Mouse (Mus musculus) forebrain, postnatal 0 days (tissue): ENCODE results near the gene Bptf. TPM values are rescaled to one million over a fixed set of nuclear protein-coding genes. Genes with fewer than 3 reads are reported as not detected.
"Not testable (repeated sequence)": the region's sequence is repeated elsewhere in the genome, so short reads cannot be mapped to it uniquely, and the experiment has no call there.

Experiments
- ATAC-seq: fragments of 200-750 bp; cut with Nextera tagmentation; 2 replicates; pipeline ENCODE4 v1.8.0; 2017; ENCODE audit warnings: mild to moderate bottlenecking, moderate library complexity
- DNase-seq: peaks from one replicate; pipeline ENCODE4 v3.0.0-alpha.2; 2015
- H3K27ac ChIP-seq: fragments of 300-500 bp; sonication (generic); 2 replicates; pipeline ENCODE4 v1.5.1; 2014; ENCODE audit warnings: low read depth, mild to moderate bottlenecking, antibody characterized with exemption, low read length, moderate library complexity, mixed read lengths
- H3K27me3 ChIP-seq: fragments of 300-500 bp; sonication (generic); 2 replicates; pipeline ENCODE4 v1.6.1; 2014; ENCODE audit warnings: mild to moderate bottlenecking, low read length, mixed read lengths; ENCODE audit not compliant: insufficient read depth
- H3K36me3 ChIP-seq: fragments of 300-500 bp; sonication (generic); 2 replicates; pipeline ENCODE4 v1.6.1; 2014; ENCODE audit warnings: mild to moderate bottlenecking, moderate library complexity; ENCODE audit not compliant: insufficient read depth
- H3K4me1 ChIP-seq: fragments of 300-500 bp; sonication (generic); 2 replicates; pipeline ENCODE4 v1.6.1; 2014; ENCODE audit warnings: antibody characterized with exemption; ENCODE audit not compliant: insufficient read depth
- H3K4me2 ChIP-seq: fragments of 300-500 bp; sonication (generic); 2 replicates; pipeline ENCODE4 v1.6.1; 2014; ENCODE audit warnings: low read depth, mild to moderate bottlenecking, moderate library complexity
- H3K4me3 ChIP-seq: fragments of 300-500 bp; sonication (generic); 2 replicates; pipeline ENCODE4 v1.5.1; 2014; ENCODE audit warnings: low read depth, low read length, mixed read lengths
- H3K9ac ChIP-seq: fragments of 300-500 bp; sonication (generic); 2 replicates; pipeline ENCODE4 v1.6.1; 2014; ENCODE audit warnings: mild to moderate bottlenecking
- H3K9me3 ChIP-seq: fragments of 300-500 bp; sonication (generic); 2 replicates; pipeline ENCODE4 v1.6.1; 2016; ENCODE audit warnings: low read length
- CTCF ChIP-seq: sonication (generic); IDR thresholded peaks from 2 replicates; pipeline ENCODE4 v1.5.1; 2016; ENCODE audit warnings: antibody characterized with exemption, control low read depth, low read depth
- WGBS: fragments of 180-500 bp; shearing (Covaris S2); extraction: QIAGEN DNeasy Blood & Tissue Kit; methylation state at CpG from one replicate; pipeline ENCODE4 v1.1.7; 2014; 5-methylcytosine and 5-hydroxymethylcytosine counted together
- polyA plus RNA-seq: library from polyadenylated mRNA; unstranded; fragments of >200 nt; fragmentation: Nextera tagmentation; extraction: Ambion mirVana; gene quantifications from 2 replicates; pipeline ENCODE4 v1.2.1, GENCODE M21; 2015
- total RNA-seq: library from RNA; depleted of rRNA; stranded (reverse); fragments of >200 nt; gene quantifications from 2 replicates; pipeline ENCODE4 v1.2.3, GENCODE M21; 2014

Gene Bptf
- total and polyA plus RNA-seq, 2 experiments from 2014 or later, result 17.2 to 52.6 TPM

DNA sequence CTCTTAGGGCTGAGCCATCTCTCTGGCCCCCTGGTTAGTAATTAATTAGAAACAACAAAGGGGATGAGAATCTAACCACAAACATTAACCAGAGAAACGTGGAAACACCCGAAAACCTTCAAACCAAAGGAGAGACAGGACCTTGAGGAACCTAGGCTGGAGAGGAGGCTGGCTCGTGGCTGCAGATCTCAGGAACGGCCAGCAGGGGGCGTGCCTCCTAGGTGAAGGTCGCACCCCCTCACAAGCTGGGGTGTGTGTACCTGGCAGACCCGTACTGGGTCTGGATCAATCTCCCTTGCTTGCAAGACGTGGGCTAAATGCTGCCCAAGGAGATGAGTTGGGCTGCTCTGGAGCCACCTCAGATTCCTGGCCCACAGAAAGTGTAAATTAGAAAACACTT lies 113.3 kb downstream of the Bptf start:
- H3K36me3 ChIP-seq, result no peaks in the 10 kb centered on the region
- WGBS, result 33% methylated on average over 8 of the region's 8 CpGs
- TF ChIP-seq CTCF, result peak; percentile 46; the same call in 1 of the 2 replicates
- no peak overlapping the region for H3K4me3 ChIP-seq
- no peak overlapping the region for H3K27ac ChIP-seq
- H3K4me2 ChIP-seq, result no peak overlapping the region
- no peak for DNase-seq
- no peak overlapping the region for H3K9ac ChIP-seq
- H3K27me3 ChIP-seq, result no peaks in the 10 kb centered on the region
- H3K9me3 ChIP-seq, result no peaks in the 10 kb centered on the region
- no peaks in the 10 kb centered on the region for H3K4me1 ChIP-seq
- ATAC-seq, result no peak

DNA sequence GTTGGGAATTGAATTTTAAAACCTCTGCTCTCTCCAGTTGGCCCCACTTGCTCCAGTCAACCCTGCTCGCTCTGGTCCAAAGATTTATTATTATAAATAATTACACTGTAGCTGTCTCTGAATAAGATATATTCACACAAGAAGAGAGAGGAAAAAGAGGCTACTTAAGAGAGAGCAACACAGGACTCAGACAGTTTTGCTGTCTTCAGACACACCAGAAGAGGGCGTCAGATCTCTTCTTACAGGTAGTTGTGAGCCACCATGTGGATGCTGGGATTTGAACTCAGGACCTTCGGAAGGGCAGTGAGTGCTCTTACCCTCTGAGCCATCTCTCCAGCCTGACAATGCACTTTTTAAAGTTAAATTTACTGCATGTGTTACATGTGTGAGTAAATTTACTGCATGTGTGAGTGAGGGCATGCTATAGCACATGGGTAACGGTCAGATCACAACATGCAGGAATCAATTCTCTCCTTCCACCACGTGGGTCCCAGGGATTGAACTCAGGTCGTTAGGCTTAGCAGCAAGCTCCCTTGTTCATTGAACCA lies 114.5 kb downstream of the Bptf start:
- Histone ChIP-seq H3K27me3 (no peaks in the 10 kb centered on the region), H3K9ac (no peak overlapping the region), H3K4me3 (no peak overlapping the region), H3K4me1 (no peaks in the 10 kb centered on the region), H3K4me2 (no peak overlapping the region), H3K36me3 (no peaks in the 10 kb centered on the region), H3K27ac (no peak overlapping the region), H3K9me3 (no peaks in the 10 kb centered on the region)
- 61% methylated on average over 6 of the region's 6 CpGs for WGBS
- no peak for ATAC-seq
- TF ChIP-seq CTCF, result no peak
- DNase-seq, result no peak

DNA sequence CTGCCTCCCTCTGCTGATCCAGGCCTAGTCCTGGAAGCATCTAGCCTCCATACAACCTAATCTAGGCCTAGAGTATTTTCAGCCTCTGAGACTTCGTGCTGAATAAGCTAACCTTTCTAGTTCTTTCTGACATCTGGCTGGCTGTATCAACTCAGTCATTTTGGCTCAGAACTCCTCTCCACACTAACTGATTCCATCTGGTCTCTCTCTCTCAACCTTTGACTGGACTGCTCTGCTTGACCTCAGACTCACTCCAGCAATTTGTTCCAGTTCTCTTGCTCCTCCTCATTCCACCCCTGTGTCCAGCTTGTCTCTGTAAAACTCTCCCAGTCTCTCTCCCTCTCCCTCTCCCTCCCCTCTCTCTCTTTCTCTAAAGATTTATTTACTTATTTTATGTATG lies 115.0 kb downstream of the Bptf start:
- Histone ChIP-seq H3K9ac (no peak overlapping the region), H3K4me3 (no peak overlapping the region), H3K27ac (no peak overlapping the region), H3K4me1 (0 out of 2 replicates have a peak, but pooled peaks cover under 1% of the 10 kb centered on the region), H3K4me2 (no peak overlapping the region), H3K36me3 (no peaks in the 10 kb centered on the region), H3K9me3 (no peaks in the 10 kb centered on the region), H3K27me3 (no peaks in the 10 kb centered on the region)
- DNase-seq (no peak), ATAC-seq (no peak)
- TF ChIP-seq CTCF, result no peak
- WGBS, result 82% methylated on average over 1 of the region's 1 CpGs

DNA sequence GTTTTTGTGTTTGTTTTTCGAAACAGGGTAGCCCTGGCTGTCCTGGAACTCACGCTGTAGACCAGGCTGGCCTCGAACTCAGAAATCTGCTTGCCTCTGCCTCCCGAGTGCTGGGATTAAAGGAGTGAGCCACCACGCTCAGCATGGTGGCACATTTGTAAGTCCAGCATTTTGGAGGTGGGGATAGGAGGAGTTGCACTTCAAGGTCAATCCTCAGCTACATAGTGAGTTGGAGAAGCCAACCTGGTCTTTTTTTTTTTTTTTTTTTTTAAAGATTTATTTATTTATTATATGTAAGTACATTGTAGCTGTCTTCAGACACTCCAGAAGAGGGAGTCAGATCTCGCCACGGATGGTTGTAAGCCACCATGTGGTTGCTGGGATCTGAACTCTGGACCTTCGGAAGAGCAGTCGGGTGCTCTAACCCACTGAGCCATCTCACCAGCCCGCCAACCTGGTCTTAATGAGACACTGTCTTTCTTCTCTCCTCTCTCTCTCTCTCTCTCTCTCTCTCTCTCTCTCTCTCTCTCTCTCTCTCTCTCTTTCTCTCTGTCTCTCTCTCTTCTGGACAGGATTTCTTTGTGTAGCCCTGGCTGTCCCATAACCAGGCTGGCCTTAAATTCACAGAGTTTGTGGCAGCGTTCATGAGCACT lies 116.3 kb downstream of the Bptf start:
- H3K27ac ChIP-seq, H3K4me2 ChIP-seq, DNase-seq, H3K36me3 ChIP-seq, H3K4me1 ChIP-seq, ATAC-seq, H3K9me3 ChIP-seq, H3K4me3 ChIP-seq, H3K9ac ChIP-seq, H3K27me3 ChIP-seq: not testable (repeated sequence)
- WGBS, result 77% methylated on average over 11 of the region's 11 CpGs

DNA sequence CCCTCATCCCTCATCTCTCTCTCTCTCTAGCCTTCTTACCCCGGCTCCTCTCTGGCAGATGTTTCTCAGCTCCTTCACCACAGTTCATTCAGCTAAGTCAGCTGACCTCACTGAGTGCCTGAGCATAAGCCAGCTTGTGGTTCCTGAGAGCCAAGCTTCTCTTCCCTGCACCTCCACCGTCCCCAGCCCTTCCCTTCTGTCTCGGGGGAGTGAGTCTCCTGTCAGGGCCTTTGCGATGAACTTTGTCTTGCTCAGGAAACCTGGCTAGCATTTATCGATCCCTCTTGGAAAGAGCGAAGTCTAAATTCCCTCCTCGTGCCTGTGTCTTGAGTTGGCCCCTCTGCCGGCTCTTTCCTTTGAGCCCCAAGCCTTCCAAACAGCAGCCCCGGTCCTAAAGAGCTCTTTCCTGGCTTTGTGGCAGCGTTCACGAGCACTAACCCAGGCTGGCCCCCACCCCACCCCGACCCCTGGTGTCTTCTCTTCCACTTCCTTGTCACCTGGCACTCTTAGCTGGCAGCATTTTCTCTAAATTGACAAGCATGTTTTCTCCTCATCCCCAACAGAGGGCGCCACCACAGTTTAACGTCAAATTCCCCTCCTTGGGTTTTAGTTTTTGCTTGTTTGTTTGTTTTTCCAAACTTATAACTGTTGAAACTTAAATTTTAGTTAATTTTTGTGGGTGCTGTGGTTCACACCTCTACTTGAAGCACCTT lies 117.2 kb downstream of the Bptf start:
- peak; percentile 34 for TF ChIP-seq CTCF
- Histone ChIP-seq H3K36me3 (no peaks in the 10 kb centered on the region), H3K9me3 (no peaks in the 10 kb centered on the region), H3K27me3 (no peaks in the 10 kb centered on the region), H3K4me1 (0 out of 2 replicates have a peak, but pooled peaks cover 3% of the 10 kb centered on the region), H3K4me3 (no peak overlapping the region), H3K27ac (no peak overlapping the region), H3K4me2 (no peak overlapping the region), H3K9ac (no peak overlapping the region)
- DNase-seq (no peak), ATAC-seq (no peak)
- 50% methylated on average over 14 of the region's 14 CpGs for WGBS

DNA sequence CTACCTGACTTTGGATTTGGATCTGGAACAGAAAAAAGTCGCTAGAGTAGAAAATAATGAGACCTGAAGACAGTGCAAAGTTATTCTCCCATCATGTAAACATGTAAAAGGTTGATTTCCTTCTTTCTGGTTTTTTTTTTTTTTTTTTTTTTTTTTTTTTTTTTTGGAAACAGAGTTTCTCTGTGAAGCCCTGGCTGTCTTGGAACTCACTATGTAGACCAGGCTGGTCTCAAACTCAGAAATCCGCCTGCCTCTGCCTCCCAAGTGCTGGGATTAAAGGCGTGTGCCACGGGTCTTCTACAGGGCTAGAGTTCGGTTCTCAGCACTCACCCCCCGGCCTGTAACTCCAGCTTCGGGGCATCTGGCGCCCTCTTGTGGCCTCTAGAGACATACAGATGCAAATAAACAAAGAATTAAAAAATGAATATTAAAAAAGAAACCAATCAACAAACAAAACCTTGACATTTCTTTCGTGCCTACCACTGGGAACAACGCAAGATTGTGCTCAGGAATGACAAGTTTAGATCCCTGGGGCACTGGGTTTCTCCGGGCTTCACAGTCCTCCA lies 117.8 kb downstream of the Bptf start:
- H3K27ac ChIP-seq, result no peak overlapping the region
- ATAC-seq, result no peak

More for the DNA sequence above, 117.8 kb downstream of the Bptf start:
- no peaks in the 10 kb centered on the region for H3K36me3 ChIP-seq
- no peak overlapping the region for H3K4me2 ChIP-seq
- H3K4me1 ChIP-seq, result 0 out of 2 replicates have a peak, but pooled peaks cover 3% of the 10 kb centered on the region
- H3K9me3 ChIP-seq, result no peaks in the 10 kb centered on the region
- H3K9ac ChIP-seq, result no peak overlapping the region
- DNase-seq, result no peak
- H3K27me3 ChIP-seq, result no peaks in the 10 kb centered on the region
- TF ChIP-seq CTCF, result no peak
- WGBS, result 77% methylated on average over 11 of the region's 11 CpGs
- no peak overlapping the region for H3K4me3 ChIP-seq
